Mouse (Mus musculus): ENCODE measurements around the gene Hist1h2bm. TPM values are rescaled to one million over a fixed set of nuclear protein-coding genes. Genes with fewer than 3 reads are reported as not detected.
"Not testable (repeated sequence)": the region's sequence is repeated elsewhere in the genome, so short reads cannot be mapped to it uniquely, and the experiment has no call there.

Hist1h2bm gene
- polyA plus RNA-seq, 1 experiment from 2014 or later: 1.9 TPM

GRCm38 (mm10) chr13:21734010-21734905 lies 12.4 kb downstream of the Hist1h2bm start:
- Histone ChIP-seq H3K4me3 (peak overlapping the region; percentile 54), H3K36me3 (0 out of 2 replicates have a peak, but pooled peaks cover 2% of the 10 kb centered on the region), H3K27me3 (no peaks in the 10 kb centered on the region), H3K4me2 (peak overlapping the region; percentile 72), H3K9me3 (no peaks in the 10 kb centered on the region), H3K9ac (peak overlapping the region; percentile 79), H3K4me1 (replicated peaks) (peaks cover 16% of the 10 kb centered on the region), H3K27ac (peak overlapping the region; percentile 97)
- peak; percentile 85 for ATAC-seq (ENCODE audit: low FRiP score)
- under 1% methylated on average over 21 of the region's 21 CpGs for WGBS

GRCm38 (mm10) chr13:21734906-21735767 lies 13.3 kb downstream of the Hist1h2bm start, which contains the start of gene Hist1h4j:
TSS of gene Hist1h4j (plus strand) at chr13:21735064.
- Histone ChIP-seq H3K4me2 (peak within 1 kb of the TSS; percentile 72), H3K4me1 (replicated peaks) (peaks cover 16% of the 10 kb centered on the region), H3K27ac (peak within 1 kb of the TSS; percentile 97), H3K9ac (peak within 1 kb of the TSS; percentile 79), H3K4me3 (peak within 1 kb of the TSS; percentile 54)
- peak; percentile 89 for ATAC-seq (ENCODE audit: low FRiP score)
- H3K36me3 ChIP-seq, H3K9me3 ChIP-seq, H3K27me3 ChIP-seq: not testable (repeated sequence)
- WGBS: under 1% methylated on average over 51 of the region's 56 CpGs

GRCm38 (mm10) chr13:21745006-21745405 lies 23.2 kb downstream of the Hist1h2bm start:
- H3K9me3 ChIP-seq: no peaks in the 10 kb centered on the region
- ATAC-seq (ENCODE audit: low FRiP score): no peak
- no peaks in the 10 kb centered on the region for H3K36me3 ChIP-seq
- no peak overlapping the region for H3K9ac ChIP-seq
- no peak overlapping the region for H3K27ac ChIP-seq
- no peak overlapping the region for H3K4me2 ChIP-seq
- no peak overlapping the region for H3K4me3 ChIP-seq
- peaks cover 20% of the 10 kb centered on the region for H3K4me1 ChIP-seq (replicated peaks)
- WGBS: 98% methylated on average over 1 of the region's 1 CpGs
- no peaks in the 10 kb centered on the region for H3K27me3 ChIP-seq

- H3K9me3 ChIP-seq: no peaks in the 10 kb centered on the region
- H3K36me3 ChIP-seq: no peaks in the 10 kb centered on the region
- H3K4me1 ChIP-seq (replicated peaks): peaks cover 34% of the 10 kb centered on the region
- H3K4me2 ChIP-seq: peak overlapping the region; percentile 84
- peak overlapping the region; percentile 79 for H3K9ac ChIP-seq
- H3K4me3 ChIP-seq: peak overlapping the region; percentile 57
- H3K27me3 ChIP-seq: no peaks in the 10 kb centered on the region
- 5% methylated on average over 5 of the region's 5 CpGs for WGBS
- peak overlapping the region; percentile 93 for H3K27ac ChIP-seq
- no peak for ATAC-seq (ENCODE audit: low FRiP score)
Measured at GRCm38 (mm10) chr13:21749387-21750158, 27.7 kb downstream of the Hist1h2bm start.

GRCm38 (mm10) chr13:21750159-21751017 lies 28.5 kb downstream of the Hist1h2bm start, which contains the start of gene Hist1h4k:
TSS of gene Hist1h4k (minus strand) at chr13:21750505.
- under 1% methylated on average over 47 of the region's 56 CpGs for WGBS

GRCm38 (mm10) chr13:21751417-21751816 lies 29.6 kb downstream of the Hist1h2bm start:
- Histone ChIP-seq H3K9me3 (no peaks in the 10 kb centered on the region), H3K27ac (no peak overlapping the region), H3K4me2 (no peak overlapping the region), H3K36me3 (no peaks in the 10 kb centered on the region), H3K4me3 (no peak overlapping the region), H3K27me3 (no peaks in the 10 kb centered on the region), H3K9ac (no peak overlapping the region), H3K4me1 (replicated peaks) (peaks cover 37% of the 10 kb centered on the region)
- ATAC-seq (ENCODE audit: low FRiP score): no peak

More at GRCm38 (mm10) chr13:21750159-21751017, 28.5 kb downstream of the Hist1h2bm start, which contains the start of gene Hist1h4k:
- Histone ChIP-seq H3K4me3 (peak within 1 kb of the TSS; percentile 57), H3K4me2 (peak within 1 kb of the TSS; percentile 84), H3K27ac (peak within 1 kb of the TSS; percentile 93), H3K9ac (peak within 1 kb of the TSS; percentile 79), H3K4me1 (replicated peaks) (peaks cover 37% of the 10 kb centered on the region)
- not testable (repeated sequence) for H3K9me3 ChIP-seq, H3K27me3 ChIP-seq, H3K36me3 ChIP-seq
- ATAC-seq (ENCODE audit: low FRiP score): peak; percentile 87

- H3K27ac ChIP-seq: no peak overlapping the region
- no peak overlapping the region for H3K9ac ChIP-seq
- no peaks in the 10 kb centered on the region for H3K36me3 ChIP-seq
- no peaks in the 10 kb centered on the region for H3K9me3 ChIP-seq
- H3K4me3 ChIP-seq: no peak overlapping the region
- ATAC-seq (ENCODE audit: low FRiP score): no peak
- H3K4me2 ChIP-seq: no peak overlapping the region
- WGBS: 82% methylated on average over 3 of the region's 3 CpGs
- peaks cover 37% of the 10 kb centered on the region for H3K4me1 ChIP-seq (replicated peaks)
- no peaks in the 10 kb centered on the region for H3K27me3 ChIP-seq
Measured at GRCm38 (mm10) chr13:21751827-21752226, 30.0 kb downstream of the Hist1h2bm start.

GRCm38 (mm10) chr13:21752356-21752755 lies 30.5 kb downstream of the Hist1h2bm start:
- Histone ChIP-seq H3K4me2 (0 out of 2 replicates have a peak overlapping the region, but pooled peaks have one; percentile 76), H3K27me3 (no peaks in the 10 kb centered on the region), H3K9ac (no peak overlapping the region), H3K9me3 (no peaks in the 10 kb centered on the region), H3K36me3 (no peaks in the 10 kb centered on the region), H3K4me3 (no peak overlapping the region), H3K4me1 (replicated peaks) (peaks cover 34% of the 10 kb centered on the region), H3K27ac (0 out of 2 replicates have a peak overlapping the region, but pooled peaks have one; percentile 48)
- 51% methylated on average over 3 of the region's 3 CpGs for WGBS
- no peak for ATAC-seq (ENCODE audit: low FRiP score)

- WGBS: 5% methylated on average over 10 of the region's 10 CpGs
- H3K4me3 ChIP-seq: peak overlapping the region; percentile 44
- ATAC-seq (ENCODE audit: low FRiP score): no peak
Measured at GRCm38 (mm10) chr13:21753051-21753523, 31.2 kb downstream of the Hist1h2bm start.

GRCm38 (mm10) chr13:21753524-21754285 lies 31.9 kb downstream of the Hist1h2bm start, which contains the start of the genes Hist1h2ak and Hist1h2bn:
TSS of gene Hist1h2ak (minus strand) at chr13:21753827.
TSS of gene Hist1h2bn (plus strand) at chr13:21754123.
- Histone ChIP-seq H3K4me1 (replicated peaks) (peaks cover 28% of the 10 kb centered on the region), H3K27ac (peak within 1 kb of the TSS; percentile 95), H3K4me2 (peak within 1 kb of the TSS; percentile 76), H3K4me3 (peak within 1 kb of the TSS; percentile 44), H3K9ac (peak within 1 kb of the TSS; percentile 74)
- under 1% methylated on average over 46 of the region's 50 CpGs for WGBS
- H3K27me3 ChIP-seq, H3K9me3 ChIP-seq, H3K36me3 ChIP-seq: not testable (repeated sequence)
- peak; percentile 96 for ATAC-seq (ENCODE audit: low FRiP score)

More at GRCm38 (mm10) chr13:21753051-21753523, 31.2 kb downstream of the Hist1h2bm start:
- H3K9me3 ChIP-seq: no peaks in the 10 kb centered on the region
- peaks cover 31% of the 10 kb centered on the region for H3K4me1 ChIP-seq (replicated peaks)
- H3K4me2 ChIP-seq: peak overlapping the region; percentile 76
- peak overlapping the region; percentile 74 for H3K9ac ChIP-seq
- H3K27ac ChIP-seq: peak overlapping the region; percentile 95
- no peaks in the 10 kb centered on the region for H3K27me3 ChIP-seq
- no peaks in the 10 kb centered on the region for H3K36me3 ChIP-seq
